Mouse (Mus musculus) forebrain, embryonic 12.5 days (tissue): ENCODE results near the gene Gm1113. TPM values are rescaled to one million over a fixed set of nuclear protein-coding genes. Genes with fewer than 3 reads are reported as not detected.

Source experiments
- ATAC-seq: fragments of 200-750 bp; cut with Nextera tagmentation; 2 replicates; pipeline ENCODE4 v1.8.0; 2017; ENCODE audit warnings: moderate TSS enrichment; ENCODE audit not compliant: low FRiP score
- H3K27ac ChIP-seq: fragments of 300-500 bp; sonication (generic); 2 replicates; pipeline ENCODE4 v1.5.1; 2016; ENCODE audit warnings: mild to moderate bottlenecking
- H3K27me3 ChIP-seq: fragments of 300-500 bp; sonication (generic); 2 replicates; pipeline ENCODE4 v1.6.1; 2016; ENCODE audit warnings: mild to moderate bottlenecking
- H3K36me3 ChIP-seq: fragments of 300-500 bp; sonication (generic); replicated peaks from 2 replicates; pipeline ENCODE4 v1.6.1; 2016; ENCODE audit warnings: mild to moderate bottlenecking
- H3K4me1 ChIP-seq: fragments of 300-500 bp; sonication (generic); 2 replicates; pipeline ENCODE4 v1.6.1; 2016
- H3K4me2 ChIP-seq: fragments of 300-500 bp; sonication (generic); 2 replicates; pipeline ENCODE4 v1.6.1; 2016; ENCODE audit warnings: mild to moderate bottlenecking, moderate library complexity
- H3K4me3 ChIP-seq: fragments of 300-500 bp; sonication (generic); replicated peaks from 2 replicates; pipeline ENCODE4 v1.5.1; 2016; ENCODE audit warnings: mild to moderate bottlenecking
- H3K9ac ChIP-seq: fragments of 300-500 bp; sonication (generic); 2 replicates; pipeline ENCODE4 v1.6.1; 2016; ENCODE audit warnings: mild to moderate bottlenecking
- H3K9me3 ChIP-seq: fragments of 300-500 bp; sonication (generic); 2 replicates; pipeline ENCODE4 v1.6.1; 2016
- WGBS: fragments of 180-500 bp; shearing (Covaris S2); methylation state at CpG from one replicate; pipeline ENCODE4 v1.1.7; 2016; 5-methylcytosine and 5-hydroxymethylcytosine counted together
- polyA plus RNA-seq: library from polyadenylated mRNA; unstranded; fragments of >200 nt; fragmentation: Nextera tagmentation; extraction: Ambion mirVana; gene quantifications from 2 replicates; pipeline ENCODE4 v1.2.1, GENCODE M21; 2016

The Gm1113 gene
- polyA plus RNA-seq, 1 experiment from 2014 or later: not detected

DNA sequence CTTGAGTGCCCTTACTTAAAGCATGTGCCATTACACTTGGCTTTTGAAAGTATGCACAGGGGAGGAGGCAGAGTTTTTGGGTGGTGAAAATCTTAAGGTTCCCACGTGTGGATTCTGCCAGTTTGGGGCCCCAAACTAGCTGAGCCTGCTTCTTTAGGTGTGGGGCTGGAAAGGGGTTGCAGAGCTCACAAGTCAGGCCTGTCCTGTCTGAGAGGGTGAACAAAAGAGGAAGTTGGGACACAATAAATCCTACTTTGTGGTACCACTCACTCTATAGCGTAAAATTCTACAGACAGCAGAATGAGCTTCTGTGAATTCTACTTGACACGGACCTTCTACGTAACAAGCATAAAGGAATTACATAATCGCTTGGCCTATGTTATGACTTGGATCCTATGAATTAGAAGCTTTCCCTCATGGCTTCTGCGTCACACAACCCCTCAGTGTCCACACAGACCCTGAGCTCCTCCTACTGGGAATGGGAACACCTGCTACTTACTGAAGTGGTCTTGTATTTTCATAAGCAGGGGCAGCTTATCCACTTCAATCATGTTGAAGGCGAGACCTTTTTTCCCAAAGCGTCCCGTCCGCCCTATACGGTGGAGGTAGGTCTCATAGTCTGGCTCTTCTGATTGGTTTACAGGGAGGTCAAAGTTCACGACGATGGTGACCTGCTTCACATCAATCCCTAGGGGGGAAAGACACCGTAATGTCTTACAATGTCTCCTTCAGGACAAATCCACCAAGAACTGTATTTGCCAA is 25.2 kb upstream of the Gm1113 start:
- H3K4me3 ChIP-seq: no peak overlapping the region
- 87% methylated on average over 14 of the region's 14 CpGs for WGBS
- H3K4me1 ChIP-seq: no peaks in the 10 kb centered on the region
- H3K4me2 ChIP-seq: no peak overlapping the region
- 0 out of 2 replicates have a peak, but pooled peaks cover 8% of the 10 kb centered on the region for H3K36me3 ChIP-seq
- H3K9ac ChIP-seq: no peak overlapping the region
- H3K27ac ChIP-seq: no peak overlapping the region
- no peaks in the 10 kb centered on the region for H3K27me3 ChIP-seq
- H3K9me3 ChIP-seq: no peaks in the 10 kb centered on the region
- ATAC-seq: no peak

DNA sequence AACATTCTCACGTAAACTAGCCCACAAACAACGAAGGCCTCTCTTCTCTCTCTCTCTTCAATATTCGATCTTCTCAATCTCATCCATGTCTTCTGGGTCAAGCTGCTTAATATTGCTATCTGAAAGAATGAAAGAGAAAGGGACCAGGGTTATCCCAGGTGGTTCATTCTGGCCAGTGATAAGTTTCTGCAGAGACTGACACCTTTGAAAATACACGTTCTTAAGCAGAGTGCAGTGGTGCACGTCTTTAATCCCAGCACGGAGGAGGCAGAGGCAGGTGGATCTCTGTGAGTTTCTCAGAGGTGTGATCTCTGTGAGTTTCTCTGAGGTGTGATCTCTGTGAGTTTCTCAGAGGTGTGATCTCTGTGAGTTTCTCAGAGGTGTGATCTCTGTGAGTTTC is 23.9 kb upstream of the Gm1113 start:
- 75% methylated on average over 6 of the region's 6 CpGs for WGBS
- no peaks in the 10 kb centered on the region for H3K9me3 ChIP-seq
- no peaks in the 10 kb centered on the region for H3K4me1 ChIP-seq
- 0 out of 2 replicates have a peak, but pooled peaks cover 8% of the 10 kb centered on the region for H3K36me3 ChIP-seq
- H3K9ac ChIP-seq: no peak overlapping the region
- no peak overlapping the region for H3K4me2 ChIP-seq
- H3K27ac ChIP-seq: no peak overlapping the region
- H3K27me3 ChIP-seq: no peaks in the 10 kb centered on the region
- H3K4me3 ChIP-seq: no peak overlapping the region
- ATAC-seq: no peak

- Histone ChIP-seq H3K4me2 (no peak overlapping the region), H3K27ac (no peak overlapping the region), H3K9me3 (no peaks in the 10 kb centered on the region), H3K27me3 (no peaks in the 10 kb centered on the region), H3K4me3 (no peak overlapping the region), H3K9ac (no peak overlapping the region), H3K36me3 (0 out of 2 replicates have a peak, but pooled peaks cover 5% of the 10 kb centered on the region), H3K4me1 (no peaks in the 10 kb centered on the region)
- peak; percentile 87 for ATAC-seq
- WGBS: 8% methylated on average over 6 of the region's 6 CpGs
These were observed 23.4 kb upstream of the Gm1113 start for GRCm38 (mm10) chr9:35541488-35541887.

GRCm38 (mm10) chr9:35541024-35541423 is 23.0 kb upstream of the Gm1113 start:
- ATAC-seq: no peak
- WGBS: 86% methylated on average over 5 of the region's 5 CpGs
- H3K4me1 ChIP-seq: no peaks in the 10 kb centered on the region
- 0 out of 2 replicates have a peak, but pooled peaks cover 3% of the 10 kb centered on the region for H3K36me3 ChIP-seq
- no peaks in the 10 kb centered on the region for H3K9me3 ChIP-seq
- no peak overlapping the region for H3K4me3 ChIP-seq
- no peak overlapping the region for H3K9ac ChIP-seq
- no peak overlapping the region for H3K27ac ChIP-seq
- H3K4me2 ChIP-seq: no peak overlapping the region
- H3K27me3 ChIP-seq: no peaks in the 10 kb centered on the region

DNA sequence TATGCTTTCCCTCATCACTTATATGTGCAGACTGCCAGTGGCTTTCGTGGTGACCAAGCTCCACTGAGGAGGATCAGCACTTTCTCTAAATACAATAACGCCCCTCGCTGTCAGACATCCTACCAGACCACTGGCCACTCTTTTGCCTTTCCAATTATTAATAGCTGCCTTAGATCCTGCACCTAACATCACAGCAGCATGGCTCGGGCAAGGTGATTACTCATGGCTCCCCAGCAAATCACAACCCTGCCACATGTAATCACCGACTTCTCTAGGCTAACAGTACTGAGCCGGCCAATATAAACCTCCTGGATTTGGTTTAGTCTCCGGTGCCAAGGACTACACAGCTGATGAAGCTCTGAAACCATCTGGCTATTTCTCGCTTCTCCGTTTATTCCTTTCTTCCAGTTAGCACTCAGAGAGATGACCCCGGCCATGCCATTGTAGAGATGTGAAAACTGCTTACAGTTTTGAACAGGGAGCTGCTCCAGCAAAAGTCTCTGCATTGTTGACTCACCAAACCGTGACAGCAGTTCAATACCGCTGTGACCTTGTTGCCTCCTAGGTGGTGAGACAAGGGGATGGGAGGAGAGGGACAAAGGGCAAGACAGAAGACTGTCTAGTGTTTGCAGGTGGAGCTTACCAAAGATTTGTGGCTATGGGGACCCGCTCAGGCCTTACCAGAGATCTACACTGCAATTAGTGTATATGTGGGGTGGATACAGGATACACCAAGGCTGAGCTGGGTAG is 21.1 kb upstream of the Gm1113 start:
- H3K4me1 ChIP-seq: no peaks in the 10 kb centered on the region
- no peak overlapping the region for H3K4me3 ChIP-seq
- 83% methylated on average over 13 of the region's 13 CpGs for WGBS
- no peak overlapping the region for H3K9ac ChIP-seq
- ATAC-seq: no peak
- 0 out of 2 replicates have a peak, but pooled peaks cover 3% of the 10 kb centered on the region for H3K36me3 ChIP-seq
- H3K4me2 ChIP-seq: no peak overlapping the region
- no peak overlapping the region for H3K27ac ChIP-seq
- H3K9me3 ChIP-seq: no peaks in the 10 kb centered on the region
- no peaks in the 10 kb centered on the region for H3K27me3 ChIP-seq

DNA sequence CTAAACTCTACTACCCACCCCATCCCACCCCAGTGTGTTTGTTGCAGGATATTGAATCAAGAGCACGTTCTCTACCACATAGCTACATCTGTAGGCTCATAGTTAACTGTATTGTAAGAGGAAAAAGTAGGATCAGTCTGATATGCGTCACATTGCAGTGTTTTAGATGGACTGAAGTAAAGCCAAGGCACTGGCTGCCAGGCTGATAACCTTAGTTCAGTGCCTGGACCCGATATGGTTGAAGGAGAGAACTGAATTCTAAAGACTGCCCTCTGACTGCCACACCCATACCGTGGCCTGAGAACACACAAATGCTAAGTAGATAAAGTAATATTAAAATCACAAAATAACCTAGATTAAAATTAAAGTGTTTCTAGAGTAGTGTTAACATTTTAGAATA is 17.8 kb upstream of the Gm1113 start:
- Histone ChIP-seq H3K36me3 (0 out of 2 replicates have a peak, but pooled peaks cover 2% of the 10 kb centered on the region), H3K27ac (no peak overlapping the region), H3K4me2 (no peak overlapping the region), H3K27me3 (0 out of 2 replicates have a peak, but pooled peaks cover 3% of the 10 kb centered on the region), H3K4me1 (no peaks in the 10 kb centered on the region), H3K9ac (no peak overlapping the region), H3K4me3 (no peak overlapping the region), H3K9me3 (no peaks in the 10 kb centered on the region)
- ATAC-seq: no peak
- 83% methylated on average over 4 of the region's 4 CpGs for WGBS

GRCm38 (mm10) chr9:35535110-35535509 is 17.0 kb upstream of the Gm1113 start:
- no peak overlapping the region for H3K9ac ChIP-seq
- H3K27ac ChIP-seq: no peak overlapping the region
- no peaks in the 10 kb centered on the region for H3K4me1 ChIP-seq
- H3K27me3 ChIP-seq: 0 out of 2 replicates have a peak, but pooled peaks cover 3% of the 10 kb centered on the region
- no peak overlapping the region for H3K4me3 ChIP-seq
- H3K36me3 ChIP-seq: no peaks in the 10 kb centered on the region
- H3K9me3 ChIP-seq: no peaks in the 10 kb centered on the region
- peak; percentile 90 for ATAC-seq
- no peak overlapping the region for H3K4me2 ChIP-seq
- 8% methylated on average over 2 of the region's 2 CpGs for WGBS

GRCm38 (mm10) chr9:35533266-35533665 is 15.2 kb upstream of the Gm1113 start:
- H3K27me3 ChIP-seq: peaks cover 6% of the 10 kb centered on the region; the same call in 1 of the 2 replicates
- 79% methylated on average over 9 of the region's 9 CpGs for WGBS
- no peak overlapping the region for H3K9ac ChIP-seq
- H3K36me3 ChIP-seq: no peaks in the 10 kb centered on the region
- H3K4me1 ChIP-seq: peaks cover 3% of the 10 kb centered on the region
- no peaks in the 10 kb centered on the region for H3K9me3 ChIP-seq
- no peak overlapping the region for H3K4me2 ChIP-seq
- no peak overlapping the region for H3K27ac ChIP-seq
- no peak for ATAC-seq
- H3K4me3 ChIP-seq: no peak overlapping the region

DNA sequence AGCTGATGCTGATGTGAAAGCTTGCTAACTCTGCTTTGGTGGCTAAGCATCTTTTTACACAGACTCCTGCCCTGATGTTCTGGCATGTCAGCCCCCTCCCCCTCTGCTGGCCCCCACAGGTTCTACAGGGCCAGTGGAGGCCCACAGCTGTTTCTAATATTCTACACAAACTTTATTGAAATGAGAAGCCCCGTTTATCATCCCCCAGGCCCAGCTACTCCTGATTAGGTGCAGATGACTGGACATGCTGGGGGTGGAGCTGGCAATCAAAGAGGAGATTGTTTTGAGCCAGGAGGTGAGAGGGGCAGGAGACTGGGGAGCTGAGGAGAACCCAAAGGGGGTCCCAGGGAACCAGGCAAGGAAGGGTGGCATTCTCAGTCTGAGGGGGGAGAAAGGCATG is 11.7 kb upstream of the Gm1113 start:
- no peak overlapping the region for H3K4me3 ChIP-seq
- no peaks in the 10 kb centered on the region for H3K36me3 ChIP-seq
- peaks cover 6% of the 10 kb centered on the region; the same call in 1 of the 2 replicates for H3K27me3 ChIP-seq
- no peak overlapping the region for H3K27ac ChIP-seq
- no peak overlapping the region for H3K9ac ChIP-seq
- no peak for ATAC-seq
- H3K4me1 ChIP-seq: peaks cover 3% of the 10 kb centered on the region
- no peak overlapping the region for H3K4me2 ChIP-seq
- WGBS: 25% methylated on average over 1 of the region's 1 CpGs
- no peaks in the 10 kb centered on the region for H3K9me3 ChIP-seq

DNA sequence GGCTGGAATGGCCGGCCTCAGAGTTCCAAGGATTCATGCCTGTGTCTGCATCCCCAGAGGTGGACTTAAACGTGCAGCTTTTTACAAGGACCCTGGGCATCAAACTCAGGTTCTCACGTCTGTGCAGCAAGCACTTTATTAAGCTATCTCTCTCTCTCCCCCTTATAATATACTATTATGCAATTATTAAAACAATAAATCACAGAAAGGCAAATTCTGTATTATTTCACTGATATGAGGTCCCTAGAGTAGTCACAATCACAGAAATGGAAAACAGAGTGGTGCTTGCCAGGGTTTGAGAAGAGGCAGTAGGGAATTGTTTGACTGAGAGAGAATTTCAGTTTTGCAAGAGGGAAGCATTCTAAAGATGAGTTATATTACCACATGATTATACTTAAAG is 11.1 kb upstream of the Gm1113 start:
- Histone ChIP-seq H3K36me3 (no peaks in the 10 kb centered on the region), H3K4me1 (peaks cover 3% of the 10 kb centered on the region), H3K27me3 (peaks cover 6% of the 10 kb centered on the region; the same call in 1 of the 2 replicates), H3K27ac (no peak overlapping the region), H3K4me3 (no peak overlapping the region), H3K9me3 (no peaks in the 10 kb centered on the region), H3K4me2 (no peak overlapping the region), H3K9ac (no peak overlapping the region)
- no peak for ATAC-seq
- 62% methylated on average over 3 of the region's 3 CpGs for WGBS

- H3K27me3 ChIP-seq: peaks cover 12% of the 10 kb centered on the region; the same call in 1 of the 2 replicates
- H3K27ac ChIP-seq: peak overlapping the region; percentile 63
- 30% methylated on average over 7 of the region's 7 CpGs for WGBS
- H3K4me1 ChIP-seq: peaks cover 15% of the 10 kb centered on the region
- peak overlapping the region; percentile 19; the same call in 1 of the 2 replicates for H3K4me2 ChIP-seq
- H3K36me3 ChIP-seq: no peaks in the 10 kb centered on the region
- peak; percentile 71 for ATAC-seq
- no peak overlapping the region for H3K4me3 ChIP-seq
- no peak overlapping the region for H3K9ac ChIP-seq
- H3K9me3 ChIP-seq: no peaks in the 10 kb centered on the region
These were observed 5.9 kb upstream of the Gm1113 start for GRCm38 (mm10) chr9:35523941-35524411.

GRCm38 (mm10) chr9:35523541-35523940 is 5.5 kb upstream of the Gm1113 start:
- H3K9ac ChIP-seq: no peak overlapping the region
- peak overlapping the region; percentile 63 for H3K27ac ChIP-seq
- peak; percentile 69 for ATAC-seq
- no peaks in the 10 kb centered on the region for H3K36me3 ChIP-seq
- 24% methylated on average over 5 of the region's 5 CpGs for WGBS
- peaks cover 15% of the 10 kb centered on the region for H3K4me1 ChIP-seq
- no peaks in the 10 kb centered on the region for H3K9me3 ChIP-seq
- peaks cover 12% of the 10 kb centered on the region; the same call in 1 of the 2 replicates for H3K27me3 ChIP-seq
- peak overlapping the region; percentile 19; the same call in 1 of the 2 replicates for H3K4me2 ChIP-seq
- H3K4me3 ChIP-seq: no peak overlapping the region
